Mouse (Mus musculus) 3134 (cell line): ENCODE data around the gene Zfp775.
"Not testable (repeated sequence)": the region's sequence is repeated elsewhere in the genome, so short reads cannot be mapped to it uniquely, and the experiment has no call there.

Source experiments
- DNase-seq: peaks from one replicate; pipeline ENCODE4 v3.0.0-alpha.2; 2011; ENCODE audit warnings: low spot score; ENCODE audit not compliant: insufficient read length; ENCODE audit errors: extremely low read depth

Gene Zfp775

GRCm38 (mm10) chr6:48589194-48589750, 12.6 kb upstream of the Zfp775 start, which contains the start of gene Gm45021:
Gene Gm45021, plus strand, starts transcription at chr6:48589610.
- DNase-seq: no peak

- DNase-seq: no peak
These were observed 10.5 kb upstream of the Zfp775 start for GRCm38 (mm10) chr6:48591221-48591845.

GRCm38 (mm10) chr6:48591871-48592270, 10.0 kb upstream of the Zfp775 start:
- DNase-seq: no peak

DNA sequence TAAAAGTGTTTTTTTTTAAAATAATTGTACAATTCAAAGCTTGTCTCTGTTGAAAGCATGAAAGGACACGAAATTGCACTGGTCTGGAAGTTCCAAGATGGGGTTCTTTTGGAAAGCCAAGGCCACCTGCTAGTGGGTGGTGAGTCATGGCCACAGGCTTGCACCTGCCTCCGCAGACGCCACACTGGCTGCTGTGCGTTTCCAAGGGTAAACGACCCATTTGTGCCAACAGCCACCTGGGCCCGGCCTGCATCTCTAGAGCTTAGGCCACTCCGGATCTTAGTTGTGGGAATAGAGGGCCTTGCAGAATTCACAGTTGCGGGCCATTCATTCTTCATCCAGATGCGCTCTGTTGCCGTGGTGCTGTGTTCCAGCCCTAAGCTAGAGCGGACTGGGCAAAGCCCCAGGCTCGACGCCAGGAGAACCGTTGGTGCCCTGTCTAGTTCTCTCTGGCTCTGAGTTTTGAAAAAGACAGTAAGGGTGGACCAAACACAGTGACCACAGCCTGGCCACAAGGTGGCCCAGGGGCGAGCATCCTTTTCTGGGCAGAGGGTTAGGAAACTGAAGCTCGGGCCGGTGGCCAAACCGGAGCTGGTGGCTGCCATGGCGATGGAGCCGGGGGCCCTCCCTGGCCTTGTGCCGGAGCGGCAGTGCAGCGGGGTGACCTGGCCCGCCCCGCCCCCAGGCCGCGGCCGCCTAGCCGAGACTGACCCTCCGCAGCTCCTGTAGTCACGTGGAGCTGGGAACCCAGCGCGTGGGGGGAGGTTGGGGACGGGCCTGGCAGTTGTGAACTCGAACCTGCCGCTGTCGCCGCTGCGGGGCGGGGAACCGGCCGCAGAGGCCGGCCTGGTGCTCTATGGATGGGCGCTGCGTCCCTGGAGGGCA, 8.5 kb upstream of the Zfp775 start, which contains the start of the genes Repin1 and Gm44965:
Gene Repin1, plus strand, starts transcription at position 726 of the 885 bp plus-strand sequence.
Gene Gm44965, plus strand, starts transcription at position 784 of the 885 bp plus-strand sequence.
- peak; percentile 94 for DNase-seq

DNA sequence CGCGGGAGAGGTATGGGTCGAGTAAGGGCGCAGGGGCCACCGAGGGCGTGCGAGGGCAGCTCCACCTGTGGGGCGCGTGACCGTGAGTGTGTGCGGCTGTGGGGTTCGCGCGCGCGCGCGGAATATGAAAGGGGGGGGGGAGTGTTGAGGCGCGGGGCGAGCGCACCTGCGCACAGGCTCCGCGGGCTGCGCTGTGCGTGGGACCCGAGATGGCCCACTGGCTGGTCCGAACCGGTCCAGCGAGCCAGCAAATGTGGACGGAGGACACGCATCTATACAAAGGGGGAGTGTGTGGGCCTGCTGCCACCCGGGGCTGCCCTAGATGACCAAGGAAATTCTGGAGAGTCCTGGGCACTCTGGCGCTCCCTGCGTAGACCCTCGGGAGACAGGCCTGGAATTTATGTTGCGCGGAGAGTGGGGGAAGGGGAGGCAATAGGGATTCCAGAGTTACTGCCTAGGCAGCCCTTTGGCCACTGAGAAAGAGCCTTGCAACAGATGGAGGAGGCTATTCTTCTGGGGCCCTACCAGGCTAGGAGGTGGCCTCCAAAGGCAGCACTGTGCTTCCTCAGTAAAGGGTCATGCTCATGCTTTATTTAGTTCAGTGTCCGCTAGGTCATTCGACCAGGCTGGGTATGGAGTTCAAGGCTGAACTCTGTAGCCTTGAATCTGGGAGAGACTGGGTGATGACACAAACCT, 7.7 kb upstream of the Zfp775 start:
- DNase-seq: no peak

DNA sequence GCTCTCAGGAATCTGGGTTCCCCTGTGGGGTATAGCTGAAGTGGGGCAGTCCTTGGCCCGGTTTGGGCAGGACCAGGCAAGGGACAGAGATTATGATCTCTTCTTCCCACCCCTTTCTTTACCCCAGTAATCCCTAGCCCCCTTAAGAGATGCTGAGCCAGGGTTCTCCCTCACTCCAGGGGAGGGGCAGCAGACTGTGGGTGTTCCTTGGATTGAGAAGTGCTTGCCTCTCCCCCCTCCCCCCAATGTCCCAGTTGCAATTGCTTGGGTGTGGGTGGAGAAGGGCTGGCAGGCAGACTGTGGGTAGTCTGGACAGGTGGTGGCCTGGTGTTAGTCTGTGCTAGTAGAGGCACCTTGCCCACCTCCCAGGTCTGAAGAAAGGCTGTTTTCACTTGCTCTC, 6.6 kb upstream of the Zfp775 start:
- no peak for DNase-seq

DNA sequence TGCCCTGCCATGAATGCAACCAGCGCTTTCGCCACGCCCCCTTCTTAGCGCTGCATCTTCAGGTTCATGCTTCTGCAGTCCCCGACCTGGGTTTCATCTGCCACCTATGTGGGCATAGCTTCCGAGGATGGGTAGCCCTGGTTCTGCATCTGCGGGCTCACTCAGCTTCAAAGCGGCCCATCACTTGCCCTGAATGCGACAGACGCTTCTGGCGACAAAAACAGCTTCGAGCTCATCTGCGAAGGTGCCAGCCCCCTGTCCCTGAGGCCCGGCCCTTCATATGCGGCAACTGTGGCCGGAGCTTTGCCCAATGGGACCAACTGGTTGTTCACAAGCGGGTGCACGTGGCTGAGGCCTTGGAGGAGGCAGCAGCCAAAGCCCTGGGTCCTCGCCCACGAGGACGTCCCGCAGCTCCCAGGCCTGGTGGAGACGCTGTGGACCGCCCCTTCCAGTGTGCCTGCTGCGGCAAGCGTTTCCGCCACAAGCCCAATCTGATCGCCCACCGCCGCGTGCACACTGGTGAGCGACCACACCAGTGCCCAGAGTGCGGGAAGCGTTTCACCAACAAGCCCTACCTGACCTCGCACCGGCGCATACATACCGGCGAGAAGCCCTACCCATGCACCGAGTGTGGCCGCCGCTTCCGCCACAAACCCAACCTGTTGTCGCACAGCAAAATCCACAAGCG, 5.2 kb upstream of the Zfp775 start:
- no peak for DNase-seq

- no peak for DNase-seq
These were observed 4.6 kb upstream of the Zfp775 start for GRCm38 (mm10) chr6:48597233-48597625.

DNA sequence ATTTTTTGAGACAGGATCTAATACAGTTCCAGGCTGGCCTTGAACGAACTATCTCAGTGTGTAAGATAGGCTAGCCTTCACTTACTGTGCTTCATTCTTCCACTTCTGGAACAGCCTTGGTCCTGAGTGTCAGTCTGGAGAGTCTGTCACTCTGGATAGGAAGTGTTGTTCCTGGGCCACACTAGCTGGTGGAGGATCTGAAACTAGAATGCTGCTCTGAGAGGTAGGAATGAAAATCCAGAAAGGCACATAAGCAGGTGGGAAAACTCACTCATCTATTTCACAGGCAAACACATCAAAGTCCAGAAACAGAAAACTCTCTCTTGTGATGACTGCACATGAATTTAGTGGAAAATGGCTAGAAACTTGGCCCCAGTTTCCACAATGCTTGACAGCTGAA, 1.3 kb upstream of the Zfp775 start:
- no peak for DNase-seq

GRCm38 (mm10) chr6:48602080-48602741, 348 bp downstream of the Zfp775 start:
- no peak for DNase-seq

DNA sequence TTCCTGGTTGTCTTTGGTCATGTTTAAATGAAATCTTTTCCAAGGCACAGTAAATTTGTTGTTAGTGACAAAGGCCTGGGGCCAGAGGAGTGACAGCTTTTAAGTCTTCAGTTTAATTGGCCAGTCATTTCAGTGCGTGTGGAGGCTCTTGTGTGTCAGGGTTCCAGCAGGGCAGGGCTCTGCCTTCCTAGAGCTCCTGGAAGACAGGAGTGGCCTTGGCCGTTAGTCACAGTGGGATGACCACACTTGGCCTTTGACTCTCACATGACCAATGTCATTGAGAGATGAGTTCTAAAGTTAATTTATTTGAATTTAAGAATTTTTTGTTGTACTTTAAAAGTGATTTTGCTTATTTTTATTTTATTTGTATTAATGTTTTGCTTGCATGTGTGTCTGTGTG, 6.3 kb downstream of the Zfp775 start:
- no peak for DNase-seq

GRCm38 (mm10) chr6:48609512-48609911, 7.6 kb downstream of the Zfp775 start:
- no peak for DNase-seq

GRCm38 (mm10) chr6:48610657-48611056, 8.8 kb downstream of the Zfp775 start:
- DNase-seq: no peak

DNA sequence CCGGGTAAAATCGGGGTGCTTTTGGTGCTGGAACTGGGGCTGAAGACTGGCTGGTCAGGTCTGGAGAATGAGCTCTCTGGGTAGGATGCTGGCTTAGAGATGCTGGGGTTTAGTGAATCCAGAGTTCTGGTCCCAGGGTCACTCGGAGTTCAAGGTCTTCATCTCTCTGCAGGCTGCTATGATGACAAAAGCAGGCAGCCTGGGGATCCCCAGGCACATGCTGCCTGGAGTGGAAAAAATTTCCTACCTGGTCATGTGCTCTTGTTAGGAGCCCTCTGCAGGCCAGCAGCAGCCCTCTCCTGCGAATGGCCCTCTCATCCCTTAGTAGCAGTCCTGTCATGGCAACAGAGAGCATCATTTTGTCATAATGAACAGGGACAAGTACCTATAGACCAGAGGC, 11.6 kb downstream of the Zfp775 start:
- no peak for DNase-seq

- DNase-seq: no peak
These were observed 12.9 kb downstream of the Zfp775 start for GRCm38 (mm10) chr6:48614756-48615155.

- no peak for DNase-seq
These were observed 18.2 kb downstream of the Zfp775 start for GRCm38 (mm10) chr6:48620031-48620430.

DNA sequence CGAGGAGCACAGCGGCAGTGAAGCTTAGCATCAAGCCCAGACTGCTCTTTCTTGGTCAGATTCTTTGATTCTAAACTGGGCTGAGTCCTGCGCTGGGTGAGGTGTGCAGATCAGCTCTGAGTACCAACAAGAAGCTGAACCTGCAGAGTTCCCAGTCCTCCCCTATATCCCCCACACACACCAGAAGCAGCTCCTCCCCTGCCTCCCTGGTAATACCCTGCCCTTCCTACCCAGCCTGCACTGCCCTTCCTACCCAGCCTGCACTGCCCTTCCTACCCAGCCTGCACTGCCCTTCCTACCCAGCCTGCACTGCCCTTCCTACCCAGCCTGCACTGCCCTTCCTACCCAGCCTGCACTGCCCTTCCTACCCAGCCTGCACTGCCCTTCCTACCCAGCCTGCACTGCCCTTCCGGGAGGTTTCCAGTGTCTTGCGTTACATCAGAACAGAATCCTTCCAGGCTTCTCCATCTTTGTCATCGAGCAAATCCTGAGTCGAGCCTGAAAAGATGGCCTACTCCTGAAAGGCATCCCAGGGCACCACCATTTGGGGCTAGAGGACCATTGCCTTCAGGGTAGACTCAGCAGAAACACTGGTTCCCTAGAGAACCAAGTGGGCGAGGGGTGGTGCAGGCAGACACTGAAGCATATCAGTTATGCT, 20.5 kb downstream of the Zfp775 start:
- DNase-seq: not testable (repeated sequence)

GRCm38 (mm10) chr6:48623460-48623859, 21.6 kb downstream of the Zfp775 start:
- DNase-seq: no peak

DNA sequence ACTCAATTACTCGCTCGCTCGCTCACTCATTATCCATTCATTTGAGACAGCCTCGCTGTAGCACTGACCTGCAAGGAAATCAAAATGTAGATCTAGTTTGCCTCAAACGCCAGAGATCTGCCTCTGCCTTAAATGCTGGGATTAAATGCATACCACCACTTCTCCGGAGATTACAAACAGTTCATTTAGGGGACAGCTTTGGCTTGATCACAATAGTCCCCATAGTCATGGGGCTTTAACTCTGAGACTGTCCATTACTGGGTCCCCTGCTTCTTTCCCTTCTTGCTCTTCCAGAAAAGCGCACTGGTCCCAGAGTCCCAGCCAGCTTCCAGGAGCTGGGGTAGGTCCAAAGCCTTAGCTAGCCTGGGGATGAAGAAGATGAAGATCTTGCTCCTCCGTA, 24.6 kb downstream of the Zfp775 start, which contains the start of gene AI854703:
Gene AI854703, plus strand, starts transcription at position 301 of the 400 bp plus-strand sequence.
- DNase-seq: no peak
